Mouse (Mus musculus): Measurements from ENCODE around the gene Crocc2.

- TF ChIP-seq CTCF (conservative IDR thresholded peaks at IDR 0.05; ENCODE audit: low read length) (no peak), POU5F1 (IDR thresholded peaks at IDR 0.05; ENCODE audit: borderline replicate concordance, low read length) (no peak), NANOG (IDR thresholded peaks at IDR 0.05; ENCODE audit: borderline replicate concordance, low read length) (no peak)
Observed at GRCm38 (mm10) chr1:93227303-93227975, 58.9 kb downstream of the Crocc2 start.
